Mouse (Mus musculus) midbrain, embryonic 12.5 days (tissue): ENCODE measurements around the gene Wsb1. TPM values are rescaled to one million over a fixed set of nuclear protein-coding genes. Genes with fewer than 3 reads are reported as not detected.
"Not testable (repeated sequence)": the region's sequence is repeated elsewhere in the genome, so short reads cannot be mapped to it uniquely, and the experiment has no call there.

ENCODE experiments used
- ATAC-seq: fragments of 200-750 bp; cut with Nextera tagmentation; 2 replicates; pipeline ENCODE4 v1.8.0; 2017; ENCODE audit warnings: low read depth, moderate TSS enrichment, moderate library complexity; ENCODE audit not compliant: low FRiP score
- H3K27ac ChIP-seq: fragments of 300-500 bp; sonication (generic); replicated peaks from 2 replicates; pipeline ENCODE4 v1.5.1; 2016; ENCODE audit warnings: mild to moderate bottlenecking
- H3K27me3 ChIP-seq: fragments of 300-500 bp; sonication (generic); 2 replicates; pipeline ENCODE4 v1.6.1; 2016; ENCODE audit warnings: mild to moderate bottlenecking
- H3K36me3 ChIP-seq: fragments of 300-500 bp; sonication (generic); 2 replicates; pipeline ENCODE4 v1.6.1; 2016
- H3K4me1 ChIP-seq: fragments of 300-500 bp; sonication (generic); 2 replicates; pipeline ENCODE4 v1.6.1; 2016
- H3K4me2 ChIP-seq: fragments of 300-500 bp; sonication (generic); replicated peaks from 2 replicates; pipeline ENCODE4 v1.6.1; 2016; ENCODE audit warnings: mild to moderate bottlenecking, moderate library complexity
- H3K4me3 ChIP-seq: fragments of 300-500 bp; sonication (generic); 2 replicates; pipeline ENCODE4 v1.5.1; 2016; ENCODE audit warnings: mild to moderate bottlenecking
- H3K9ac ChIP-seq: fragments of 300-500 bp; sonication (generic); replicated peaks from 2 replicates; pipeline ENCODE4 v1.6.1; 2016; ENCODE audit warnings: mild to moderate bottlenecking, moderate library complexity
- H3K9me3 ChIP-seq: fragments of 300-500 bp; sonication (generic); 2 replicates; pipeline ENCODE4 v1.6.1; 2016; ENCODE audit warnings: mild to moderate bottlenecking
- WGBS: fragments of 180-500 bp; shearing (Covaris S2); methylation state at CpG from one replicate; pipeline ENCODE4 v1.1.7; 2016; 5-methylcytosine and 5-hydroxymethylcytosine counted together
- polyA plus RNA-seq: library from polyadenylated mRNA; unstranded; fragments of >200 nt; fragmentation: Nextera tagmentation; extraction: Ambion mirVana; gene quantifications from 2 replicates; pipeline ENCODE4 v1.2.1, GENCODE M21; 2016

The Wsb1 gene
- polyA plus RNA-seq, 1 experiment from 2014 or later, result 490 TPM

DNA sequence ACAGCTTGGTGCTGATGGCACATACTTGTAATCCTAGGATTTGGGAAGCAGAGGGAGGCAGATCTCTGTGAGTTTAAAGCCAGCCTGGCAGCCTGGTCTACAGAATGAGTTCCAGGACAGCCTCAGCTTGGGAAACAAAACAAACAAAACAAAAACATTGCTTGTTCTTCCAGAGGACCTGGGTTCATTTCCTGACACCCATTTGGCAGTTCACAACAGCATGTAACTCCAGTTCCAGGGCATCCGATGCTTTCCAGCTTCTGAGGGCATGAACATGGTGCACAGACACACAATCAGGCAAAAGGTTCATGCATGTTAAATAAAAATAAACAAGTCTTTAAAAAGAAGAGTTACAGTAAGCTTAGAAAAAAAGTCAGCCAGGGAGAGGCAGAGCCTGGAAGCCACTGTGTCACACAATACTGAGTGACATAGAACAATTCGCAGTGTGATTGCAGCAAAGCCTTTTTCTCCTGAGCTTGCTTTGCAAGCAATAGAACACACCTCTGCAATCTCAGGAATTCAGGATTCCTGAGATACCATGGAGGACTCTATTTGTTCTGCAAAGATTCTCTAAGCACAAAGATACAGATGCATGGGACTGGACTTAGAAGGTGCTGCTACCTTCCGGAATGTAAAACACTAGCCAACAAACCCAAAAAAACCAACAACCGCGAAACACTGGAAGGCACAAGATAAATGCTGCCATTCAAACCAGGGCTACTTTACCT, 34.6 kb upstream of the Wsb1 start:
- no peaks in the 10 kb centered on the region for H3K27me3 ChIP-seq

GRCm38 (mm10) chr11:79288278-79288843, 33.9 kb upstream of the Wsb1 start:
- no peak overlapping the region for H3K9ac ChIP-seq
- H3K4me1 ChIP-seq, result no peaks in the 10 kb centered on the region
- no peak for ATAC-seq
- H3K27ac ChIP-seq, result no peak overlapping the region
- no peak overlapping the region for H3K4me3 ChIP-seq
- no peaks in the 10 kb centered on the region for H3K27me3 ChIP-seq
- no peaks in the 10 kb centered on the region for H3K36me3 ChIP-seq
- no peaks in the 10 kb centered on the region for H3K9me3 ChIP-seq
- no peak overlapping the region for H3K4me2 ChIP-seq
- 90% methylated on average over 7 of the region's 7 CpGs for WGBS

More for the DNA sequence above, 34.6 kb upstream of the Wsb1 start:
- 90% methylated on average over 5 of the region's 5 CpGs for WGBS
- H3K36me3 ChIP-seq, result no peaks in the 10 kb centered on the region
- no peak for ATAC-seq
- H3K4me2 ChIP-seq, result no peak overlapping the region
- no peaks in the 10 kb centered on the region for H3K9me3 ChIP-seq
- H3K9ac ChIP-seq, result no peak overlapping the region
- H3K27ac ChIP-seq, result no peak overlapping the region
- no peaks in the 10 kb centered on the region for H3K4me1 ChIP-seq
- H3K4me3 ChIP-seq, result no peak overlapping the region

DNA sequence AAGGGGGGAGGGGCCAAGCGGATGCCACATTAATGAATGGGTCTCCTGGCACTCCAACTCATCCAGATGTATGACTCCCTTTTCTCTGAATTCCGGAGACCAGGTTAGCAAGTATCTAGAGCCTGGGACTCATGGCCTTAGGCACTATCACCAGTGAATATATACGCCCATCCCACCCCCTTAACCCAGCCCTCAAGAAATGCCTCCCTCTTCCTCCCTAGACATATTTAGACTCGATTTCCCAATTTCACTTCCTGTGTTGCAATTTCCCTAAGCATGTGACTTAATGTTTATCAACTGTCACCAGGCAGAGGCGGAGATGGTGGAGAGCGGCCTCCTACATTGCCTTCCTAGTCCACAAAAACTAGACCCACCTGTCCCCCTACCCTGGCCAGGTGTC, 33.0 kb upstream of the Wsb1 start:
- Histone ChIP-seq H3K27ac (no peak overlapping the region), H3K4me3 (no peak overlapping the region), H3K36me3 (no peaks in the 10 kb centered on the region), H3K9ac (no peak overlapping the region), H3K27me3 (no peaks in the 10 kb centered on the region), H3K4me1 (no peaks in the 10 kb centered on the region), H3K9me3 (no peaks in the 10 kb centered on the region), H3K4me2 (no peak overlapping the region)
- no peak for ATAC-seq
- WGBS, result 80% methylated on average over 6 of the region's 6 CpGs

DNA sequence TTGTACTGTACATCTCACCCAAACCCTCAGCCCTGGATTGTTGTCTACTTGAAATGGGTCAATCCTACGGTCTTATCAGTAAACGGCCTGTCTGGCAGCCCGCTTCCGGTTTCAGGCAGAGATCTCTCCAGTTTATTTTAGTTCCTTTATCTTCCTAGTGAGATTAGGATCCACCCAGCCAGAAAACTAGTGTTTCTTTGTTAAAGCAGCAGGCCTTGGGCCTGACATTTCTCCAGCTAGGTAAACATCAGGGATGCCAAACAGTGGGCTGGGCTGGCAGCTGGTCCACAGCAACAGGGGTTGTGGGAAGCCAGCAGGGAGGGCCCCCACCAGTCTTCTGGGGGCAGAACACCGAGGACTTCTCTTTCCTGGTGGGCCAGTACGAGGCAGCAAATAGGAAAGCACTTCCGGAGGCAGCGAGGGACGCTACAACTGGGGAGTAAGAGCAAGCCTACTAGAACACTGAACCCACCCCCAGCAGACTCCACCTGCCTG, 31.9 kb upstream of the Wsb1 start:
- no peak overlapping the region for H3K27ac ChIP-seq
- 78% methylated on average over 9 of the region's 9 CpGs for WGBS

GRCm38 (mm10) chr11:79283350-79284030, 29.0 kb upstream of the Wsb1 start:
- 94% methylated on average over 4 of the region's 4 CpGs for WGBS
- Histone ChIP-seq H3K4me3 (no peak overlapping the region), H3K9me3 (no peaks in the 10 kb centered on the region), H3K9ac (no peak overlapping the region), H3K4me2 (no peak overlapping the region), H3K4me1 (no peaks in the 10 kb centered on the region), H3K27ac (no peak overlapping the region), H3K36me3 (no peaks in the 10 kb centered on the region), H3K27me3 (no peaks in the 10 kb centered on the region)
- ATAC-seq, result no peak

More for the DNA sequence above, 31.9 kb upstream of the Wsb1 start:
- Histone ChIP-seq H3K36me3 (no peaks in the 10 kb centered on the region), H3K4me2 (no peak overlapping the region), H3K9ac (no peak overlapping the region), H3K4me3 (no peak overlapping the region), H3K9me3 (no peaks in the 10 kb centered on the region), H3K4me1 (no peaks in the 10 kb centered on the region), H3K27me3 (no peaks in the 10 kb centered on the region)
- ATAC-seq, result no peak

DNA sequence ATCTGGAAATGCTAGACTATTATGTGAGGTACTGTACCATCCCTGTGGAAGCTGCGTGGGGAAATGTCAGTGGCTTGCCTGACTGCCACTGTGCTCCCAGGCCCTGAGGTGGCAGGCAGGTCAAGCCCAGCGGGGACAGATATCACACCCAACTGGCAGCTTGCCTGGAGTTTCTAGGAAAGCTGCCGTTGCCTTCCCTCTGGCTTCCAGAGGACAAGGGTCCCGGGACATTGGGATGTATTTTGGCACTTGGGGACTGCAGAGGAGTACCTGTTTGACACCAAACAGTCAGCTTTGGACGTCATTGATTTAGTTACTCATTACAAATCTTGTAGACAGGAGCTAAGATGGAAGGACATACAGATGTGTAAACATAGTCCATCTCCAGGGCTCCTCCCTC, 26.9 kb upstream of the Wsb1 start:
- no peak overlapping the region for H3K9ac ChIP-seq
- H3K4me2 ChIP-seq, result no peak overlapping the region
- H3K27me3 ChIP-seq, result no peaks in the 10 kb centered on the region
- H3K36me3 ChIP-seq, result no peaks in the 10 kb centered on the region
- no peaks in the 10 kb centered on the region for H3K4me1 ChIP-seq
- no peak for ATAC-seq
- H3K9me3 ChIP-seq, result no peaks in the 10 kb centered on the region
- H3K27ac ChIP-seq, result no peak overlapping the region
- WGBS, result 80% methylated on average over 5 of the region's 5 CpGs
- no peak overlapping the region for H3K4me3 ChIP-seq

- Histone ChIP-seq H3K36me3 (no peaks in the 10 kb centered on the region), H3K27ac (no peak overlapping the region), H3K4me3 (no peak overlapping the region), H3K4me1 (no peaks in the 10 kb centered on the region), H3K9me3 (no peaks in the 10 kb centered on the region), H3K9ac (no peak overlapping the region), H3K27me3 (no peaks in the 10 kb centered on the region), H3K4me2 (no peak overlapping the region)
- ATAC-seq, result no peak
- 65% methylated on average over 2 of the region's 2 CpGs for WGBS
Measured at GRCm38 (mm10) chr11:79279732-79280405, 25.4 kb upstream of the Wsb1 start.

DNA sequence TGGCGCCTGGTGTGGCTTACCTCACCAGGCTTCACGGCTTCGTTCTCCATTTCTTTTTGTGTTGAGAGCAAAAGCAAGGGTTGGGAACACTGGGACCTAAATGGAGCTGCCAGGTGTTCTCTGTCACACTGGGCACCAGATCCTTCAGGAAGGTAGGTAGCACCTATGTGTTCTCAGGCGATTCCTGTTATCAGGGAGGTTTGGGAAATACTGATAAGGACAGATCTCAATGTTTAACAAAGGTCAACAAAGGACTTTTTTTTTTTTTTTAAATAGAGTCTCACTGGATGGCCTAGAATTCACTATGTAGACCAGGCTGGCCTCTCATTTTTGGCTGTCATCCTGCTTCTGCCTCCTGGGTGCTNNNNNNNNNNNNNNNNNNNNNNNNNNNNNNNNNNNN, 19.3 kb upstream of the Wsb1 start:
- H3K36me3 ChIP-seq, result no peaks in the 10 kb centered on the region
- H3K27ac ChIP-seq, result no peak overlapping the region
- H3K4me3 ChIP-seq, result no peak overlapping the region
- ATAC-seq, result no peak
- no peak overlapping the region for H3K9ac ChIP-seq
- no peaks in the 10 kb centered on the region for H3K27me3 ChIP-seq
- no peak overlapping the region for H3K4me2 ChIP-seq
- no peaks in the 10 kb centered on the region for H3K9me3 ChIP-seq
- H3K4me1 ChIP-seq, result no peaks in the 10 kb centered on the region
- WGBS, result 79% methylated on average over 4 of the region's 4 CpGs

- ATAC-seq, result no peak
- no peak overlapping the region for H3K4me2 ChIP-seq
- WGBS, result 77% methylated on average over 4 of the region's 4 CpGs
- no peak overlapping the region for H3K27ac ChIP-seq
- H3K4me1 ChIP-seq, result no peaks in the 10 kb centered on the region
- H3K4me3 ChIP-seq, result no peak overlapping the region
- H3K9me3 ChIP-seq, result no peaks in the 10 kb centered on the region
- H3K36me3 ChIP-seq, result no peaks in the 10 kb centered on the region
- H3K27me3 ChIP-seq, result no peaks in the 10 kb centered on the region
- H3K9ac ChIP-seq, result no peak overlapping the region
Measured at GRCm38 (mm10) chr11:79273039-79273438, 18.6 kb upstream of the Wsb1 start.

DNA sequence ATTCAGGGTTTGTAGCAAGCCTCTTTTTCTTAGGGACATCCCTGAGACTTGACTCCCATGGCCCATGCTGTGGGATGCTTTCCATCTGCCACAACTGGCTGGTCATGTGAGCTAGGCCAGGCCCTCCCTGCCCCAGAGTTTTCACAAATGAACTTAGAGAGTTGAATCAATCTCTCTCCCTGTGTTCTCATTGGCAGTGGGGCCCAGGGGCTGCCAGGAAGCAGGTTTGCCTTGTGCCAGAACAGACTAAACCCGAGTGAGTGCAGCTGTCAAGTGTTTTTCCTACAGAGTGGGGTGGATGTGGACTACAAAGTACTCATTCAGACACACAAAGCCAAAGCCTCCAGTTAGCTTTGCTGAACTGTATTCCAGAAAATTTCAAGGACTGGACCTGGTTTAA, 12.7 kb upstream of the Wsb1 start:
- H3K36me3 ChIP-seq, result no peaks in the 10 kb centered on the region
- no peak for ATAC-seq
- no peaks in the 10 kb centered on the region; the same call in 1 of the 2 replicates for H3K9me3 ChIP-seq
- no peaks in the 10 kb centered on the region for H3K27me3 ChIP-seq
- no peak overlapping the region for H3K27ac ChIP-seq
- H3K4me2 ChIP-seq, result no peak overlapping the region
- no peaks in the 10 kb centered on the region for H3K4me1 ChIP-seq
- WGBS, result 29% methylated on average over 1 of the region's 1 CpGs
- H3K4me3 ChIP-seq, result no peak overlapping the region
- no peak overlapping the region for H3K9ac ChIP-seq

DNA sequence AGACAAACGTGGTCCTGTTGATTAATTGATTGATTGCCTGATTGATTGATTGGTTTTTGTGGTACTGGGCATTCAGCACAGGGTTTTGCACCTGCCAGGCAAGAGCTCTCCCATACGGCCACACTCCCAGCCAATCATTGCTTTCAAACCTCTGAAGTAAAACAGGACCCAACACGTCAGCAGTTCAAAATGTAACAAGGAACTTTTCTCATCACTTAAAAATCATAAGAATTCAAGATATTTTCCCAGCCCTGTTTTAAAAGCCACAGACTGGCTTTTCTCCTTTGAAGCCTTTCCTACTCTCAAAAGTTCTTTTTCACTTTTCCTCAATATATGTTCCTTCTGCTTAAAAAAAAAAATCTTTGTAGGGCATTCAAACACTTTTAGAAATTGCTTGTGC, 9.9 kb upstream of the Wsb1 start:
- 66% methylated on average over 3 of the region's 3 CpGs for WGBS
- peaks cover 3% of the 10 kb centered on the region; the same call in 1 of the 2 replicates for H3K9me3 ChIP-seq

GRCm38 (mm10) chr11:79260126-79260525, 5.7 kb upstream of the Wsb1 start:
- H3K36me3 ChIP-seq, ATAC-seq, H3K27ac ChIP-seq, H3K4me2 ChIP-seq, H3K9me3 ChIP-seq, H3K9ac ChIP-seq, H3K4me3 ChIP-seq, H3K27me3 ChIP-seq, H3K4me1 ChIP-seq: not testable (repeated sequence)
- WGBS, result 87% methylated on average over 4 of the region's 4 CpGs

More for the DNA sequence above, 9.9 kb upstream of the Wsb1 start:
- ATAC-seq, result no peak
- H3K4me3 ChIP-seq, result no peak overlapping the region
- no peak overlapping the region for H3K9ac ChIP-seq
- no peaks in the 10 kb centered on the region for H3K36me3 ChIP-seq
- no peaks in the 10 kb centered on the region for H3K4me1 ChIP-seq
- no peak overlapping the region for H3K27ac ChIP-seq
- H3K27me3 ChIP-seq, result no peaks in the 10 kb centered on the region
- no peak overlapping the region for H3K4me2 ChIP-seq
